Mouse (Mus musculus) forebrain, postnatal 0 days (tissue): ENCODE measurements around the gene Smtnl1. TPM values are rescaled to one million over a fixed set of nuclear protein-coding genes. Genes with fewer than 3 reads are reported as not detected.
A peak's percentile ranks its signal among the peaks of the same experiment; 100 is the strongest.

Source experiments
- ATAC-seq: fragments of 200-750 bp; cut with Nextera tagmentation; 2 replicates; pipeline ENCODE4 v1.8.0; 2017; ENCODE audit warnings: mild to moderate bottlenecking, moderate library complexity
- DNase-seq: peaks from one replicate; pipeline ENCODE4 v3.0.0-alpha.2; 2015
- H3K27ac ChIP-seq: fragments of 300-500 bp; sonication (generic); 2 replicates; pipeline ENCODE4 v1.5.1; 2014; ENCODE audit warnings: low read depth, mild to moderate bottlenecking, antibody characterized with exemption, low read length, moderate library complexity, mixed read lengths
- H3K27me3 ChIP-seq: fragments of 300-500 bp; sonication (generic); 2 replicates; pipeline ENCODE4 v1.6.1; 2014; ENCODE audit warnings: mild to moderate bottlenecking, low read length, mixed read lengths; ENCODE audit not compliant: insufficient read depth
- H3K36me3 ChIP-seq: fragments of 300-500 bp; sonication (generic); 2 replicates; pipeline ENCODE4 v1.6.1; 2014; ENCODE audit warnings: mild to moderate bottlenecking, moderate library complexity; ENCODE audit not compliant: insufficient read depth
- H3K4me1 ChIP-seq: fragments of 300-500 bp; sonication (generic); 2 replicates; pipeline ENCODE4 v1.6.1; 2014; ENCODE audit warnings: antibody characterized with exemption; ENCODE audit not compliant: insufficient read depth
- H3K4me2 ChIP-seq: fragments of 300-500 bp; sonication (generic); 2 replicates; pipeline ENCODE4 v1.6.1; 2014; ENCODE audit warnings: low read depth, mild to moderate bottlenecking, moderate library complexity
- H3K4me3 ChIP-seq: fragments of 300-500 bp; sonication (generic); 2 replicates; pipeline ENCODE4 v1.5.1; 2014; ENCODE audit warnings: low read depth, low read length, mixed read lengths
- H3K9ac ChIP-seq: fragments of 300-500 bp; sonication (generic); 2 replicates; pipeline ENCODE4 v1.6.1; 2014; ENCODE audit warnings: mild to moderate bottlenecking
- H3K9me3 ChIP-seq: fragments of 300-500 bp; sonication (generic); 2 replicates; pipeline ENCODE4 v1.6.1; 2016; ENCODE audit warnings: low read length
- CTCF ChIP-seq: sonication (generic); IDR thresholded peaks from 2 replicates; pipeline ENCODE4 v1.5.1; 2016; ENCODE audit warnings: antibody characterized with exemption, control low read depth, low read depth
- WGBS: fragments of 180-500 bp; shearing (Covaris S2); extraction: QIAGEN DNeasy Blood & Tissue Kit; methylation state at CpG from one replicate; pipeline ENCODE4 v1.1.7; 2014; 5-methylcytosine and 5-hydroxymethylcytosine counted together
- polyA plus RNA-seq: library from polyadenylated mRNA; unstranded; fragments of >200 nt; fragmentation: Nextera tagmentation; extraction: Ambion mirVana; gene quantifications from 2 replicates; pipeline ENCODE4 v1.2.1, GENCODE M21; 2015
- total RNA-seq: library from RNA; depleted of rRNA; stranded (reverse); fragments of >200 nt; gene quantifications from 2 replicates; pipeline ENCODE4 v1.2.3, GENCODE M21; 2014

The Smtnl1 gene
- total and polyA plus RNA-seq, 2 experiments from 2014 or later = 0.17 to 0.29 TPM

DNA sequence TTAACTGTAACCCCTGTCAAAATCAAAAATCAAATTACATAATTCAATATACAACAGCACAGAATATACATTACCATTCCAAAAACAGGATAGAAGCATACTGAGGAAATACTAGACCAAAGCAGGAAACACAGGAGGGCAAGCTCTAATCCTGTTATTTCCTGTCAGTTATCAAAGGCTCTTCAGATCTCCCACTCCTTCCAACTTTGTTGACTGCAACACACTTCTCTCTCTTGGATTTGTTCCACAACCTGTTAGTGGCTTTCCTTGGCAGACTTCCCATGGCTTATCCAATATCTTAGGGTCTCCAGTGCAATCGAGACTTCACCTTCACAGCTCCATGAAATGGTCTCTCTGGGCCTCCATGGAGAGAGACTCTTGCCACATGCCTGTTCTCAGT lies 22.8 kb upstream of the Smtnl1 start:
- WGBS = 59% methylated on average over 1 of the region's 1 CpGs

DNA sequence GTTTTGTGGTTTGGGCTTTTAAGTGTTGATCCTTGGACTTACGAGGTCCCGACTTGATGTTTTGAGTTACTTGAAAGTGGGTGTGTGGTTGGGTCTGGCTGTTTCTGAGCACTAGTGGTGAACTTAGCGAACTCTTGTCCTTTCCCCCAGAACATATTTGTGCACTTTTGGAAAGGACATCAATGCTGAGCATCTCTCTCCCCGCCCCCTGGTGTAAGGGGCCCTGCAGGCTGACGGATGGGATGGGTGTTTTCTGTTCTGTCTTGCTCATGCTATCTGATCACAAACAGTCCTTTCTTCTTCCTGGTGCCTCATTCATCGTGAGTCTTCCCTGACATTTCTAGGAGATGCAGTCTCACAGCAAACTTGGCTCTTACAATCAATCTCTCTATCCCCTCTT lies 21.2 kb upstream of the Smtnl1 start:
- Histone ChIP-seq H3K4me2 (no peak overlapping the region), H3K9me3 (no peaks in the 10 kb centered on the region), H3K27ac (no peak overlapping the region), H3K9ac (no peak overlapping the region), H3K4me3 (no peak overlapping the region), H3K4me1 (0 out of 2 replicates have a peak, but pooled peaks cover 10% of the 10 kb centered on the region), H3K36me3 (no peaks in the 10 kb centered on the region), H3K27me3 (peaks cover 18% of the 10 kb centered on the region)
- ATAC-seq = no peak
- WGBS = 87% methylated on average over 6 of the region's 6 CpGs
- TF ChIP-seq CTCF = no peak
- DNase-seq = no peak

More for the DNA sequence above, 22.8 kb upstream of the Smtnl1 start:
- Histone ChIP-seq H3K9ac (no peak overlapping the region), H3K27ac (no peak overlapping the region), H3K4me3 (no peak overlapping the region), H3K27me3 (0 out of 2 replicates have a peak, but pooled peaks cover 2% of the 10 kb centered on the region), H3K9me3 (no peaks in the 10 kb centered on the region), H3K36me3 (no peaks in the 10 kb centered on the region), H3K4me1 (no peaks in the 10 kb centered on the region), H3K4me2 (no peak overlapping the region)
- DNase-seq (no peak), ATAC-seq (no peak)
- TF ChIP-seq CTCF = no peak

DNA sequence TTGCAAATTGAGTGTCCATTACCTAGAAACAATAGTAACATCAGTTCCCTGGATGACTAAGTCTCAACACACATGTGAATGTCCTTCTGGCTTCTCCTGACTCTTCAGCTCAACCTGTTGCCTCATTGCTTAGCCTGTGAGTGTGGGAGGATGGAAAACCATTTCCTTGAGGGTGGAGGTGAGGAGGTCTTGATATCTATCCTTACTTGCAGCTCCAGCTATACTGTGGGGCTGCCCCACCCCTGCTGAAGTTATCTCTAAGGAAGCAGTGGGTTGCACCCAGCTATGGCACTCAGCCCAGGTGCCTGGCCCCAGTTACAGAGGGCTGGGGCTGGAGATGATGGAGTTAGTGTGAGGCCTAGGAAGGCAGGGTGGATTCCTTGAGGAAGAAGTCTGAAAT lies 19.5 kb upstream of the Smtnl1 start:
- Histone ChIP-seq H3K27me3 (peaks cover 25% of the 10 kb centered on the region), H3K27ac (no peak overlapping the region), H3K4me3 (no peak overlapping the region), H3K9me3 (no peaks in the 10 kb centered on the region), H3K4me2 (no peak overlapping the region), H3K9ac (no peak overlapping the region), H3K4me1 (0 out of 2 replicates have a peak, but pooled peaks cover 10% of the 10 kb centered on the region), H3K36me3 (no peaks in the 10 kb centered on the region)
- no peak for ATAC-seq
- TF ChIP-seq CTCF = no peak
- DNase-seq = no peak

DNA sequence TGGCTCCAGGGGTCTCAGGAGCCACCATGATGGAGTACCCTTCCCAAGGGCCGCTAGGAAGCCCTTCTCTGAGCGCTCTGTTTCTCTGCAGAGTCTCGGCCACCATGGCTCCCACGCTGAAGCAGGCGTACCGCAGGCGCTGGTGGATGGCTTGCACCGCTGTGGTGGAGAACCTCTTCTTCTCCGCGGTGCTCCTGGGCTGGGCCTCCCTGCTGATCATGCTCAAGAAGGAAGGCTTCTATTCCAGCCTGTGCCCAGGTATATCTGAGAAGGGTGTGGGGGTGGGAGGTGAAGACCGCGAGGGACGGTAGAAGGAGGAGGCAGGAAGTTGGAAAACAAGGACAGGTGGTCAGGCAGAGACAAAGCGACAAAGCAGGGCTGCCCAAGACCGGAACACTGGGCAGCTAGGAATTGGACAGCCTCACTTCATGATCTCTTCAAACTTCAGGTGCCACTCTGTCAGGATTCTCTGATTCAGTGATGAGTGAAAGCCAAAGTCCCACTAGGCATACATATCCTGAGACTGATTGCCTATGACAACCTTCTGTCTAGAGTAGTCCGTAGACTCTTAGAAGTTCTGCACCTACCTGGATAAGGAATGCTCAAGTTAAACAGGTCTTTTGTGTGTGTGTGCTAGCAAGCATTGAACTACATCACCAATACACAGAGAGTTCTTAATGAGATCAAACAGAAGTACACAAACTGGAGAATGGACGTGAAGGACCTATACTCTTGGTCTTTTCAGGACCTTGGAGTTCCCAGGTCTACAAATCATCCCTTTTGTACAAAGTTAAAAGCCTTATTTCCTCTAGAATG lies 18.5 kb upstream of the Smtnl1 start:
- Histone ChIP-seq H3K36me3 (no peaks in the 10 kb centered on the region), H3K9me3 (no peaks in the 10 kb centered on the region), H3K4me1 (0 out of 2 replicates have a peak, but pooled peaks cover 10% of the 10 kb centered on the region), H3K4me2 (peak overlapping the region; percentile 99), H3K27me3 (peaks cover 25% of the 10 kb centered on the region), H3K9ac (peak overlapping the region; percentile 50; the same call in 1 of the 2 replicates), H3K4me3 (peak overlapping the region; percentile 58), H3K27ac (no peak overlapping the region)
- WGBS = 9% methylated on average over 17 of the region's 17 CpGs
- ATAC-seq = no peak
- TF ChIP-seq CTCF = no peak
- no peak for DNase-seq

DNA sequence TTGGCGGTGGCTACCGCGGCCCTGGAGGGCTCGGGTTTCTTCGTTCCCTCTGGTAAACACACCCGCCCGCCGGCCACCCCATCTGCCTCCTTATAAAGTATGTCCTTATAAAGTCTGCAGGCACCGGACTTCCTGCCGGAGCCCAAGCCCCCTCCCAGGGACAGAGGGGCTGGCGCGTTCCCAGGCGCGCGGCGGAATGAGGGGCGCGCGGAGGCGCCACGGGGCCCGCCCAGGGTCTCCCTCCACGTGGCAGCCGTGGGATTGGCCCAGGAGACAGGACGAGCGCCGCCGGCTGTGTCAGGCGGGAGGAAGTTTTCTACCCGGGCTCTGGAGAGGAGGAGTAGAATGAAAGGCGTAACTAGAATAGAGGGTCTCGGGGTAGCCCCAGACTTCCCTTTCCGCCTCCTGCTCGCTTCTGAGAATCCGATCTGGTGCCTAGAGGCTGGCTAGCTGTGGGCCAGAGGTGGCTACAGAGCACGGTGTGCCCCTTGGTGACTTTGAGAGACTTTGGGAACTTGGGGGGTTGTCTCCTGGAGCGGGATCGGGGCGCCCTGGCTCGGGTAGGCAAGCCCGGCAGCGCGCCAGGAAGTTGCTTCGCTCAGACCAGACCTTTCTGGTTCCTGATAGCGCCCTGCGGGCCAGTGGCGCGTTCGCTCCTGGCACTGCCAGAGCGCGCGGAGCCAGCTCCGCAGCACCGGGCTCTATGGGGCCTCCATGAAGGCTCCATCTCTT lies 17.7 kb upstream of the Smtnl1 start:
- Histone ChIP-seq H3K4me1 (0 out of 2 replicates have a peak, but pooled peaks cover 10% of the 10 kb centered on the region), H3K27ac (no peak overlapping the region), H3K4me3 (peak overlapping the region; percentile 58), H3K27me3 (peaks cover 25% of the 10 kb centered on the region), H3K4me2 (peak overlapping the region; percentile 99), H3K36me3 (no peaks in the 10 kb centered on the region), H3K9ac (peak overlapping the region; percentile 50), H3K9me3 (no peaks in the 10 kb centered on the region)
- WGBS = under 1% methylated on average over 53 of the region's 54 CpGs
- TF ChIP-seq CTCF = no peak
- DNase-seq (peak; percentile 73), ATAC-seq (peak; percentile 91)

DNA sequence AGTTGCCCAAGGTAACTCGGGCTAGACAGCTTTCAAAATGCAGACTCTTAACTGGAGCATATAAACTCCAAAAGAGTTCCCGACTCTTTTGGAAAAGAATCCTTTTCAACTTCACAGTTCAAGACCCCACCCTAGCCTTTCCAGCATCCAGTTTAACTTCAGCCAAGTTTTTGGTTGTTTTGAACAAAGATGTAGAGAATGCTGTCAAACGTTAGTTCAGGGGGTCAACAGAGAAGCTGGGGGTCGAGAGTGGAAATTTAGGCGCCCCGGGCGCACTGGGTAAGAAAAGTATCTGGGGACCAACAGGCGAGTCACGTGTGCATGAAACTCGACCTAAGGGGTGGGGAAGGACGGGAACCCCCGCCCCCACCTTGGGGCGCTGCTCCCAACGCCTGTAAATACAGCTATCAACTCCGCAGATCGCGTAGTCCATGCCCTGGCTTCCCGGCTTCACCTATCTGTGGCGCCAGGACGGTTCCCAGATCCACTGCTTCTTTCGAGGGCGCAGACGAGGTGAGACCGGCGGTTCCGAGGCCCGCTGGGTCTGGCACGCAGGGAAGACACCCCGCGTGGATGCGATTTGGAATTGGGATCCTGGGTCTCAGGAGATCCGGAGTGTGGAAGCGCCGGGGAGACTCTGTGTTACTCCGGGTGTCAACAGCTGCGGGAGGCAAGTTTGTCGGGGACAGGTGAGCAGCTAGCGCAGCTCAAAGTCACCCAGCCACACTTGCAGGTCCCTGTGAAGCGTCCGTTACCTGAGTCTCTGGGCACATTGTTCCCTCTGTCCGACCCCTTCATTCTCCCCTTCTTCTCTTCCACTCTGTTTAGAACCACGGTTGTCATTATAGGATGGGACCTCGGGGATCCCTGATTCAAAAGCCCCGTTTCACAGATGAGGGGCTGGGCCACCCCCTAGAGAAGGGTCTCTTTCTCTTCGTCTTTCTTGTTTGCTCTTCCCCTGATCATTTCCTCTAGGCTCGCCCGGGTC lies 16.8 kb upstream of the Smtnl1 start:
- DNase-seq = peak; percentile 11
- Histone ChIP-seq H3K4me1 (0 out of 2 replicates have a peak, but pooled peaks cover 10% of the 10 kb centered on the region), H3K4me2 (peak overlapping the region; percentile 99), H3K27ac (no peak overlapping the region), H3K9ac (peak overlapping the region; percentile 50), H3K4me3 (peak overlapping the region; percentile 58), H3K9me3 (no peaks in the 10 kb centered on the region), H3K27me3 (peaks cover 25% of the 10 kb centered on the region), H3K36me3 (no peaks in the 10 kb centered on the region)
- 1% methylated on average over 47 of the region's 47 CpGs for WGBS
- ATAC-seq = peak; percentile 14
- TF ChIP-seq CTCF = no peak
